21 mouse cellular contexts compared by ENCODE assay signal in genomic region chr16:8603789-8604188, GRCm38 (mm10). TPM values are rescaled to one million over a fixed set of nuclear protein-coding genes. Genes with fewer than 3 reads are reported as not detected.
DNase-seq lines count a peak whose midpoint lies in the region; ATAC-seq and TF ChIP-seq lines count a peak whose summit lies in the region.
"Had no signal": no experiment of that assay in that cellular context is flagged by ENCODE, and none has a peak within 500 bp of the region (broad histone marks: within the 10 kb centered on the region; RNA-seq: fewer than 3 reads in every experiment).

No protein-coding gene starts in this region.

- H3K4me2 ChIP-seq in intestine, postnatal 0 days (replicated peaks; ENCODE audit: low read depth), result no peak overlapping the region
- H3K4me2 ChIP-seq in liver, embryonic 15.5 days, result peak overlapping the region; percentile 10; the same call in 1 of the 2 replicates
- H3K4me2 ChIP-seq in stomach, embryonic 16.5 days (ENCODE audit: low read depth, low read length), result no peak overlapping the region
- H3K4me2 ChIP-seq in forebrain, embryonic 16.5 days (ENCODE audit: low read length), result no peak overlapping the region
- H3K4me2 ChIP-seq: embryonic facial prominence, embryonic 12.5 days; hindbrain, embryonic 12.5 days; midbrain, embryonic 13.5 days had no signal

- peaks cover 12% of the 10 kb centered on the region for H3K36me3 ChIP-seq in intestine, postnatal 0 days (ENCODE audit: control insufficient read depth, insufficient read depth)
- 0 out of 2 replicates have a peak, but pooled peaks cover 2% of the 10 kb centered on the region for H3K36me3 ChIP-seq in liver, embryonic 15.5 days (replicated peaks)
- H3K36me3 ChIP-seq in stomach, embryonic 16.5 days (ENCODE audit: control insufficient read depth, insufficient read depth, low read length), result no peaks in the 10 kb centered on the region
- no peaks in the 10 kb centered on the region for H3K36me3 ChIP-seq in forebrain, embryonic 10.5 days (replicated peaks)
- H3K36me3 ChIP-seq in forebrain, embryonic 16.5 days (ENCODE audit: control insufficient read depth, insufficient read depth), result no peaks in the 10 kb centered on the region

- no peak for TF ChIP-seq CTCF in intestine, postnatal 0 days (IDR thresholded peaks at IDR 0.05; ENCODE audit: low read depth)

- 26% methylated on average over 3 of the region's 3 CpGs for WGBS in intestine, postnatal 0 days
- 40% methylated on average over 3 of the region's 3 CpGs for WGBS in liver, embryonic 15.5 days (ENCODE audit: insufficient replicate concordance)
- WGBS in stomach, embryonic 16.5 days, result 63% methylated on average over 3 of the region's 3 CpGs
- WGBS in forebrain, embryonic 10.5 days, result 92% methylated on average over 3 of the region's 3 CpGs
- 82% methylated on average over 3 of the region's 3 CpGs for WGBS in forebrain, embryonic 16.5 days

- H3K9me3 ChIP-seq in intestine, postnatal 0 days (ENCODE audit: control insufficient read depth), result no peaks in the 10 kb centered on the region
- no peaks in the 10 kb centered on the region for H3K9me3 ChIP-seq in liver, embryonic 15.5 days (replicated peaks)
- H3K9me3 ChIP-seq in stomach, embryonic 16.5 days (replicated peaks; ENCODE audit: control insufficient read depth, low read length), result no peaks in the 10 kb centered on the region
- H3K9me3 ChIP-seq in forebrain, embryonic 10.5 days, result no peaks in the 10 kb centered on the region
- no peaks in the 10 kb centered on the region for H3K9me3 ChIP-seq in forebrain, embryonic 16.5 days (ENCODE audit: control insufficient read depth, low read length)
- H3K9me3 ChIP-seq: embryonic facial prominence, embryonic 12.5 days; hindbrain, embryonic 12.5 days; midbrain, embryonic 13.5 days had no signal

- no peak overlapping the region for H3K4me3 ChIP-seq in intestine, postnatal 0 days (ENCODE audit: low read depth, low read length)
- H3K4me3 ChIP-seq in liver, embryonic 15.5 days (replicated peaks), result no peak overlapping the region
- H3K4me3 ChIP-seq in stomach, embryonic 16.5 days (replicated peaks; ENCODE audit: low read length), result no peak overlapping the region
- H3K4me3 ChIP-seq in forebrain, embryonic 10.5 days, result no peak overlapping the region
- H3K4me3 ChIP-seq in forebrain, embryonic 16.5 days (replicated peaks; ENCODE audit: low read length), result no peak overlapping the region
- H3K4me3 ChIP-seq: embryonic facial prominence, embryonic 12.5 days; hindbrain, embryonic 12.5 days; midbrain, embryonic 13.5 days had no signal

- peak; percentile 52; the same call in 1 of the 2 replicates for ATAC-seq in common myeloid progenitor, adult 5-6 weeks (replicated peaks; ENCODE audit: low read depth, poor library complexity, severe bottlenecking)
- peak; percentile 92 for ATAC-seq in intestine, postnatal 0 days
- peak; percentile 86 for ATAC-seq in liver, embryonic 15.5 days (ENCODE audit: insufficient read depth)
- peak; percentile 79 for ATAC-seq in stomach, embryonic 16.5 days (ENCODE audit: insufficient read depth, low FRiP score)
- no peak for ATAC-seq in forebrain, embryonic 16.5 days
- ATAC-seq: inflammation-experienced regulatory T-cells, adult 6 months; midbrain, embryonic 13.5 days had no signal

- no peak for DNase-seq in testis, postnatal 14 days (ENCODE audit: low spot score)
- no peak for DNase-seq in forebrain, embryonic 10.5 days (ENCODE audit: extremely low spot score, low spot score)
- DNase-seq: adrenal gland, postnatal 25 days; B cell, adult 2 months; cerebellum, adult 2 months; gastrocnemius, postnatal 10 days; heart, adult 18-20 months; kidney, postnatal 4 days; layer of hippocampus, postnatal 36 days; lung, adult 2 months; lung, postnatal 36 days; right cerebral cortex, postnatal 4 days had no signal

- H3K27ac ChIP-seq in intestine, postnatal 0 days (ENCODE audit: low read depth, low read length), result peak overlapping the region; percentile 66
- peak overlapping the region; percentile 70 for H3K27ac ChIP-seq in liver, embryonic 15.5 days (replicated peaks)
- H3K27ac ChIP-seq in stomach, embryonic 16.5 days (ENCODE audit: low read length), result no peak overlapping the region
- no peak overlapping the region for H3K27ac ChIP-seq in forebrain, embryonic 10.5 days
- H3K27ac ChIP-seq in forebrain, embryonic 16.5 days (ENCODE audit: low read length), result no peak overlapping the region
- H3K27ac ChIP-seq: embryonic facial prominence, embryonic 12.5 days; hindbrain, embryonic 12.5 days; midbrain, embryonic 13.5 days had no signal

- 0 out of 2 replicates have a peak, but pooled peaks cover 2% of the 10 kb centered on the region for H3K4me1 ChIP-seq in intestine, postnatal 0 days (replicated peaks; ENCODE audit: control insufficient read depth, insufficient read depth, low read length)
- H3K4me1 ChIP-seq in liver, embryonic 15.5 days (replicated peaks), result peaks cover 22% of the 10 kb centered on the region
- H3K4me1 ChIP-seq in stomach, embryonic 16.5 days (ENCODE audit: control insufficient read depth, insufficient read depth, low read length), result no peaks in the 10 kb centered on the region
- no peaks in the 10 kb centered on the region for H3K4me1 ChIP-seq in forebrain, embryonic 10.5 days
- no peaks in the 10 kb centered on the region for H3K4me1 ChIP-seq in forebrain, embryonic 16.5 days (replicated peaks; ENCODE audit: control insufficient read depth, insufficient read depth, low read length)
- H3K4me1 ChIP-seq: embryonic facial prominence, embryonic 12.5 days; hindbrain, embryonic 12.5 days; midbrain, embryonic 13.5 days had no signal

- H3K9ac ChIP-seq in intestine, postnatal 0 days (ENCODE audit: low read depth, low read length), result no peak overlapping the region
- no peak overlapping the region for H3K9ac ChIP-seq in liver, embryonic 15.5 days
- no peak overlapping the region for H3K9ac ChIP-seq in stomach, embryonic 16.5 days (ENCODE audit: low read length)
- H3K9ac ChIP-seq in forebrain, embryonic 16.5 days (replicated peaks; ENCODE audit: low read depth, low read length), result no peak overlapping the region
- H3K9ac ChIP-seq: embryonic facial prominence, embryonic 12.5 days; hindbrain, embryonic 12.5 days; midbrain, embryonic 13.5 days had no signal

- no peaks in the 10 kb centered on the region for H3K27me3 ChIP-seq in intestine, postnatal 0 days (replicated peaks; ENCODE audit: control insufficient read depth, insufficient read depth, low read length)
- no peaks in the 10 kb centered on the region for H3K27me3 ChIP-seq in liver, embryonic 15.5 days
- H3K27me3 ChIP-seq in stomach, embryonic 16.5 days (ENCODE audit: control insufficient read depth, insufficient read depth, low read length), result no peaks in the 10 kb centered on the region
- H3K27me3 ChIP-seq in forebrain, embryonic 10.5 days (ENCODE audit: poor library complexity, severe bottlenecking), result no peaks in the 10 kb centered on the region
- peaks cover 8% of the 10 kb centered on the region; the same call in 1 of the 2 replicates for H3K27me3 ChIP-seq in forebrain, embryonic 16.5 days (replicated peaks; ENCODE audit: control insufficient read depth, insufficient read depth, low read length)
- H3K27me3 ChIP-seq: embryonic facial prominence, embryonic 12.5 days; hindbrain, embryonic 12.5 days; midbrain, embryonic 13.5 days had no signal

RNA-seq across cellular contexts. Expression of gene Pmm2, which starts 33.7 kb away (rescaled TPM):
- 42.3 and 48.4 TPM in 2 replicates for total RNA-seq in common myeloid progenitor, adult 5-6 weeks (2017)
- polyA plus RNA-seq in intestine, postnatal 0 days (2015; fragmentation: Nextera tagmentation; extraction: Ambion mirVana), result 116 and 120 TPM in 2 replicates
- polyA plus RNA-seq in liver, embryonic 15.5 days (2015; fragmentation: Nextera tagmentation; extraction: Ambion mirVana), result 30.4 and 31.5 TPM in 2 replicates
- 63.4 and 72.6 TPM in 2 replicates for polyA plus RNA-seq in stomach, embryonic 16.5 days (2015; fragmentation: Nextera tagmentation; extraction: Ambion mirVana)
- polyA plus RNA-seq in forebrain, embryonic 10.5 days (2016; fragmentation: Nextera tagmentation; extraction: Ambion mirVana), result 49.8 and 54.4 TPM in 2 replicates
- 48.1 and 53.4 TPM in 2 replicates for polyA plus RNA-seq in forebrain, embryonic 16.5 days (2015; fragmentation: Nextera tagmentation; extraction: Ambion mirVana)

RNA-seq across cellular contexts. Expression of gene Tmem186, which starts 33.7 kb away (rescaled TPM):
- 19.9 and 20.4 TPM in 2 replicates for total RNA-seq in common myeloid progenitor, adult 5-6 weeks (2017)
- polyA plus RNA-seq in intestine, postnatal 0 days (2015; fragmentation: Nextera tagmentation; extraction: Ambion mirVana), result 9.1 and 9.8 TPM in 2 replicates
- 8.9 and 9.8 TPM in 2 replicates for polyA plus RNA-seq in liver, embryonic 15.5 days (2015; fragmentation: Nextera tagmentation; extraction: Ambion mirVana)
- 19.7 and 20.3 TPM in 2 replicates for polyA plus RNA-seq in stomach, embryonic 16.5 days (2015; fragmentation: Nextera tagmentation; extraction: Ambion mirVana)
- polyA plus RNA-seq in forebrain, embryonic 10.5 days (2016; fragmentation: Nextera tagmentation; extraction: Ambion mirVana), result 27.1 and 27.5 TPM in 2 replicates
- 26.8 and 27.8 TPM in 2 replicates for polyA plus RNA-seq in forebrain, embryonic 16.5 days (2015; fragmentation: Nextera tagmentation; extraction: Ambion mirVana)

Comparison
In these comparisons a context has a peak if more than half of its experiments do, and no peak if none do; other contexts are left out.
1. H3K27ac ChIP-seq: peak in intestine, postnatal 0 days (single experiment) and liver, embryonic 15.5 days (single experiment); none in stomach, embryonic 16.5 days (single experiment), forebrain, embryonic 10.5 days (single experiment) and forebrain, embryonic 16.5 days (single experiment).